Mouse (Mus musculus): ENCODE data around the gene Fhit.
"Not testable (repeated sequence)": the region's sequence is repeated elsewhere in the genome, so short reads cannot be mapped to it uniquely, and the experiment has no call there.

Fhit gene

DNA sequence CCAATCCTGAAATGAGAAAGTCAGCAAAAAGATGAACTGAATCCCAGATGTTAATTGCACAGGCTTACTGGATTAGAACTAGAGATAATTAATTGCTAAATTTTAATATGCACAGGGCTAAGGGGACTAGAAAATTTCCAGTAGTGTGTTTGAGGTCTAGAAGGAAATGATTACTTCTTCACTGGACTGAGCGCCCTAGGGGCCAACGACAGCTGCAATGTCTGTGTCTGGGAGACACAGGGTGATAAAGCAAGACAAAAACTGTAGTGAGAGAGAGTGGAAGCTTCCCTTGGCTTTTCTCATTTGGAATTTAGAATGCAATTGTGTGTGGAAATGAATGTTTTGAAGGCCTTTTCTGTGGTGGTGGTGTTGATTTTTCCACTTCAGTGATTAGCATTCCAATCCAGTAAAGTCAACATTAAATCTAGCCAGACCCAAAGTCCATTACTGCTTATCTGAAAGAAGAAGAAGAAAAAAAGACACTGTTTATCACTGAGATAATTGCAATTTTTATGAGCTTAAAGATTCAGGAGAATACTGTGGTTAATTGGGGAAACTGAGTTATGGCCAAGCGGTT lies 1184.8 kb downstream of the Fhit start:
- DNase-seq (ENCODE audit: low spot score) = no peak

- DNase-seq (ENCODE audit: low spot score) = no peak
Measured at GRCm38 (mm10) chr14:9974402-9974801, 1187.4 kb downstream of the Fhit start.

DNA sequence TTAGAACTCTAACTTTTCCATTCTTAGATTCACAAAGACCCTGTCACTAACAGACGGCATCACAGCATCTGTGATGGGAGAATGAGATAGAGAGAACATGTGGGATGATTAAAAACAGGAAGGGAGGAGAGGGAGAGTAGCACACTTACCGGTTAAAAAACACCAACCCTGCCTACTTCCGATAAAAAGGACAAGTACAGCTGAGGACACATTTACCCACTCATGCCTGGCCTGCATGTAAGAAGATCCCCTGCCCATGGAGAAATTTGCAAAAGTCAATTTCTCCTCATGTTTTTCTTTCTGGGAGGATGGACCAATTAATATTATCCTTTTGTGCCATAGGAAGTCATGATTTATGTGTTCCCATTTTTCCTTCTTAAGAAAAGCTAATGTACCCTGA lies 1198.0 kb downstream of the Fhit start:
- no peak for DNase-seq (ENCODE audit: low spot score)

DNA sequence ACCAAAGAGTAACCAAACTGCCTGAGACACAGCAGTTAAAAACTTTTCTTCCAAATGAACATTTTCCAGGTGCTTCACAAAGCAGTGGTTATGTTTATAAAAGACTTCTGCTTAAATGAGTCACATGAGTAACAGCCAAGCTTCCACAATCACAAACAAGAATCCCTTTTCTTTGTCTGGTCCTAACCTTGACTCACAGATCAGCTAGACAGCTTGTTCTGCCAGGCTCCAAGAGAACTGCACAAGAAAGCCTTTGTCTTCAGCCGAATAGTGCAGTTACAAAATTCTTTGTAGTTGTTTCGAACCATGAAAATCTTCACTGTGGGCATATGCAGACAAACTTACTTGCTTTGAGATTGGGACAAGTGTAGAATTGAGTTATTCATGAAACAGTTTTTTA lies 1201.4 kb downstream of the Fhit start:
- DNase-seq (ENCODE audit: low spot score) = no peak

DNA sequence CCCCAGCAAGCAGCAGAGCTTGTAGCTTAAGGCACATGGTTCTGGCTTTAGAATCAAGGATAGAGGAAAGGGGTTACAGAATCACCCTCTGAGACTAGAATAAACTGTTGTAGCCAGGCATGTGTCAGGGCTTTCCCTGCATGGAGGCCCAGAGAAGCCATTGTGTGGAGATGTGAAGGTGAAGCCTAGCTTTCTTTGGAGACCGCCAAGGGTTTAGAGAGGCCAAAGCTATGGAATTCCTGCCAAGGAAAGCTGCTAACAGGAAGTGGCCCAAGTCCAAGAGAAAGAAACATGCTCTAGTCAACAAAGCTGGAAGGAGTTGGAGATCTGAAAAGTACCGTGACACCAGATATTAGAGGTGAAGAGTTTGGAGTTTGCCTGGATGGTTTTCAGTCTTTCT lies 1262.3 kb downstream of the Fhit start:
- DNase-seq (ENCODE audit: low spot score) = no peak

DNA sequence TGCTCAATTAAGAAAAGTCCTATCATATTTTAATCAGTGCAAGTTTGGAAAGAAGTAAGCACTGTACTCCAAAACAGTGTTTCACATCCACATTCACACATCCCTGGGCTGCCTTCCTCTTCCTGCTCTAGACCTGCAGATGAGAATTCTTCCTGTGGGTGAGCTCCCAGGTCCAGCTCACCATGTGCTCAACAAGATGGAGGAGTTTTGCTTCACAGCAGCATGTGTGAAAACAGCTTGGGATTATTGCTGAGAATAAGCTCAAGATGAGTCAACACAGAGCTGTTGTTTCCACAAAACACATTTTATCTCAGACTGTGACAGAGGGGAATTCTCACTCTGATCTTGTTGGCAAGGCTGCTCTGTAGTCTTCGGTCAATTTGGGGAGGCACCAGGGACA lies 1265.3 kb downstream of the Fhit start:
- no peak for DNase-seq (ENCODE audit: low spot score)

DNA sequence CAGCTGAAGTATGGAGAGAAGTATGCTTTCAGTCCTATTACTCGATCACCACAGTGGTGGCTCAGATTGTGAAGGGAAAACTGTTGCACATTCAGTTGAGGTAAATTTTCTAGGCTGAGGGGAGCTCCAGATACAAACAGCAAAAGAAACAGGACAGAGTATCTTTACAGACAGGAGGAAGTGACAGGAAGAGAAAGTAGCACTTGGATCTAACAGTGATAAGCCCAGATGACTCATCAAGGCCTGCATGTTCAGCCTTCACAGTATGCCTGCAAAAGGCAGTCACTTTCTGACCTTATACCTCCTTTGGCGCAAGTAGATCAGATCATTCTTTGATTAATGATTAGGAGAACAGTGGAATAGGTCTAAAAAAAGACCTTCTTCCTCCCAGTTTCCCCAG lies 1309.8 kb downstream of the Fhit start:
- no peak for DNase-seq (ENCODE audit: low spot score)

GRCm38 (mm10) chr14:9832290-9832689 lies 1329.5 kb downstream of the Fhit start:
- no peak for DNase-seq (ENCODE audit: low spot score)

GRCm38 (mm10) chr14:9828699-9829240 lies 1333.1 kb downstream of the Fhit start:
- DNase-seq (ENCODE audit: low spot score) = not testable (repeated sequence)

DNA sequence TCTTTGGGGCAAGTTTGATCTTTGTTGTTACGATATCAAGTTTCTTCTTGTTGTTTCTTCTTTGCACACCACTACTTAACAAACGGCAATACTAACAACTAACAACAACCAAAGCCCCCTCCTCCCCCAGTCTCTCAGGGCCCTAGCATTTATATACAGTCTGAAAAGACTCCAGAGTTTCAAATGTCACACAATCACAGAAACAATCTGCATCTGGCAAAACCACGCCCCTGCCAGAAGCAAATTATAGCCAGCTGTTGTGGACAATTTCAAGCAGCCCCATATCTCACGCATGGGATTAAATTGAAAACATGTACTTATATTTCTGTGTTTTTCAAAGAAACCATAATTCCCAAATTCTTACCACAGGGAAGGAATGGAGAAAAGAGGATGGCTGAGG lies 1345.9 kb downstream of the Fhit start:
- DNase-seq (ENCODE audit: low spot score) = no peak

DNA sequence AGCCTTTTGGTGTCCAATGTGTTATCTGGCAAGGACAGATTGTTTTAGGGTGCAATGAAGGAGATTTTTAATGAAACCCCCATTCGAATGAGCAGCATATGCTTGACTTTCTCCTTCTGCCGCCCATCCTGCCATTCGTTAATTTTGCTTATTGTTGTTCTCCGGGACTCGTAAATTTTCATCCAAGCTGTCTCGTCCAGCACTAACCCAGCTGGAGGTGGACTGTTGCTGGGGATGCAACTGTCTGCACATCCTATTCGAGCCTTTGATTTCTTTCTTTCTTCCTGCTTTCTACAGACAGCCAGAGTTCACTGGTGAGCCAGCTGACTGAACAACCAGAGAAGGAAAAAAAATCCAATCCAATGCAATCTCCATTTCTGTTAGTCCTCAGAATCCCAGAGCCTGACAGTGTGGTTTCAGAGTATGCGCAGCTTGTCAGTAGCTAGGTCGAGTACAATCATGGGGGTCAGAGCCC lies 1350.0 kb downstream of the Fhit start:
- DNase-seq (ENCODE audit: low spot score) = no peak

DNA sequence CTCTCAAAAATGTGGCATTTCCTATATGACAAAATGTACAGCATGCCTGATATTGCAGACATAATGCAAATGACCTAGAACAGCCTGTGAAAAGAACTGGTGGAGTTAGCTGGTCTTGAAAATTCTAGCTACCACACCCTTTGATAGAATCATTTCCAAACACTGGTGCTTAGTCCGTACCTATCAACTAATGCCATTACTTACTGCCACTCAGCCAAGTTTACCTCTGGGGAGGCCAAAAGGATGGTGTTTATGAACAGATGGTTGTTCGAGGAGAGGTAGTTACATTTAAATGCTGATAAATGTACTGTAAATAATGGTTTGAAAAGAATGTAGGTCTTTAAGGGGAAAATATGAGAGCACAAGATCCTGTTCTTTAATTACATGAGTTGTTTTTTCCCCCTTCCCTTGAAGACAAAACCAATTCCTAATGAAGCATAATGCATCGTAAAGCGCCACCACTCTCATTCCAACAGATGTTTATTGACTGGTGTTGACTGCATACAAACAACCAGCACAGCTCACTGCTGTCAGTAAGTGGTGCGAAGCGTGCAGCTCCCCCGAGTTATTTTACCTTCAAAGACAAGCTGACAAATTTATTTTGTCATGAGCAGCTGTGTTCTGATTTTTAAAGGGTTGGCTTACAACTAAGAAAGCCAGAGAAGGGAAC lies 1350.5 kb downstream of the Fhit start:
- no peak for DNase-seq (ENCODE audit: low spot score)

DNA sequence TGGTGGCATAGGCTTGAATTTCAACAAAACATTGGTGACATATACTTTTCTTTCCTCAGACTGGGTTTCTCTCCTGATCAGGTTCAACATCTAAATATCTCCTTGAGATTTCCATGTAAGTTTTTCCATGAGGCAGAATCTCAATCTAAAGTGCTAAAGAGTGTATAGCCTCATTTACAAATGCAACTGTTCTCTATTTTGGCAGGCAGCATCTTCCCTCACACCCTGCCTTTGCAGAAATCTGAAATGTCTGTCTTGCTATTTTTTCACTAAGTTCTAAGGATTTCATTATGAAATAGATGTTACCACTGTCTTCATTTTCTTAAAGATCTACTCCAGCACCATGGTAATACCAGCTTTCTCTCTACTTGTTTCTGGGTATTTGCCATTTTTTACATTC lies 1368.4 kb downstream of the Fhit start:
- DNase-seq (ENCODE audit: low spot score) = no peak

- DNase-seq (ENCODE audit: low spot score) = no peak
Measured at GRCm38 (mm10) chr14:9788402-9788950, 1373.4 kb downstream of the Fhit start.

DNA sequence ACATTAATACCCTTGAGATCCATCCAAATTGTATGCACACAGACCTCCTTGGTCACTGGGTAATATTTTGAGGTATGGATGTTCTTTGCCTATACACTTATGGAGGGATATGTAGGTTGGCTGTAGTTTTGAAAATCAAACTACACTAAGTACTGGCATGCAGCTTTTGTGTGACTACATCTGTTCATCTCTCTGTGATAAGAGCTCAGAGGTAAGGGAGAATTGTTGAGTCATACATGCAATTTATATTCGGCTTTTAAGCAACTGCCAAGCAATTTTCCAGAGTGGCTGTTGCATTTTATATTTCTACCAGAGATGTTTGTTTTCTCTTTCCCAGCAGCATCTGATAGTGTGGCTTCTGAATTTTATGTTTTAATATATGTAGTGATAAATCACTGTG lies 1374.4 kb downstream of the Fhit start:
- DNase-seq (ENCODE audit: low spot score) = no peak

GRCm38 (mm10) chr14:9785861-9786260 lies 1376.0 kb downstream of the Fhit start:
- DNase-seq (ENCODE audit: low spot score) = no peak

DNA sequence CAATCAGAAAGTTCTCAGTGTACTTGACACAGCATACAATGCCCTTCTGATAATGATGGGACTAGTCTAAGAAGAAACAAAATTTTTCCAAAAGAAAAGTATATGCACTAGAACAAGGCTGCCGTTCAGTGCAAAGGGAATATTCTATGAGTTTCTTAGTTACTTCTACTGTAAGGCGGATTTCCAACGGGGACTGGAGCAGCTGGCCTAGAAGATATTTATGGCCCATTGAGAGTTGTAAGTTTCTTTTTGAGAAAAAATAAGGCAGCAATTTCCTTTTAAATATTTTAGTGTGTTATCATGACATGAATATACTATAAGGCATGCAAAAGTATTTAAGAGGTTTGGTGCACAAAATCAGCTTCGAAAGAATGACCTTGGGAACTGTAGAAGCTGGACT lies 1410.5 kb downstream of the Fhit start:
- no peak for DNase-seq (ENCODE audit: low spot score)

GRCm38 (mm10) chr14:9748709-9749108 lies 1413.1 kb downstream of the Fhit start:
- DNase-seq (ENCODE audit: low spot score) = no peak

- no peak for DNase-seq (ENCODE audit: low spot score)
Measured at GRCm38 (mm10) chr14:9721917-9722472, 1439.8 kb downstream of the Fhit start.

GRCm38 (mm10) chr14:9698621-9699020 lies 1463.2 kb downstream of the Fhit start:
- DNase-seq (ENCODE audit: low spot score) = no peak

- no peak for DNase-seq (ENCODE audit: low spot score)
Measured at GRCm38 (mm10) chr14:9697101-9697500, 1464.7 kb downstream of the Fhit start.

GRCm38 (mm10) chr14:9696004-9696403 lies 1465.8 kb downstream of the Fhit start:
- no peak for DNase-seq (ENCODE audit: low spot score)

DNA sequence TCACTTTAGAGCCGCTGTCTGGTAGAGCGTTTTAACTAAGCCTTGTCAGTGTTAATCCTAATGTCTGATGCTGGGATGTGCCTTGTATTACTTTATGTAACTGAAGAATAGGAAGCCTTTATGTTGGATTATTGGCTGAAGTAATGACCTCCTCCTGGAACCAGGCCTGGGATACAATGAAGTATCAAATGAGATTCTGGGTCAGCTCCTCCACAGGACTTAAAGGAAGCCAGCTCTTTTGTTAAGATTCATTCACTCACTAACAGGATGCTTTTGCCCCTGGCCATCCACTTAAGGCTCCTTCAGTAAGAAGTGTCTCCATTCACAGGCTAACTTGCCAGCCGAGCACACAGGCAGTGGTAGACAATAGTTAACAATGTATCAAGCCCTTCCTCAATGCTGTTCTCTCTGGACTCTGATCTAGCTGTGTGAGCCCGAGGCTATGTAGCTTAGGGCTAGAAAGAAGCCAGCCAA lies 1466.6 kb downstream of the Fhit start:
- no peak for DNase-seq (ENCODE audit: low spot score)

All from testis, postnatal 10 days (tissue).